Mouse (Mus musculus) lung, embryonic 16.5 days (tissue): ENCODE results near the gene Prrc2b. TPM values are rescaled to one million over a fixed set of nuclear protein-coding genes. Genes with fewer than 3 reads are reported as not detected.

Experiments used
- ATAC-seq: fragments of 200-750 bp; cut with Nextera tagmentation; 2 replicates; pipeline ENCODE4 v1.8.0; 2017; ENCODE audit warnings: low read depth, mild to moderate bottlenecking, moderate library complexity
- H3K27ac ChIP-seq: fragments of 300-500 bp; sonication (generic); 2 replicates; pipeline ENCODE4 v1.5.1; 2014; ENCODE audit warnings: mild to moderate bottlenecking, control low read depth, low read length
- H3K27me3 ChIP-seq: fragments of 300-500 bp; sonication (generic); 2 replicates; pipeline ENCODE4 v1.6.1; 2014; ENCODE audit warnings: low read depth, low read length, mixed read lengths; ENCODE audit not compliant: control insufficient read depth, insufficient read depth
- H3K36me3 ChIP-seq: fragments of 300-500 bp; sonication (generic); 2 replicates; pipeline ENCODE4 v1.6.1; 2014; ENCODE audit warnings: low read length; ENCODE audit not compliant: control insufficient read depth, insufficient read depth
- H3K4me1 ChIP-seq: fragments of 300-500 bp; sonication (generic); replicated peaks from 2 replicates; pipeline ENCODE4 v1.6.1; 2014; ENCODE audit warnings: low read length, mixed read lengths; ENCODE audit not compliant: control insufficient read depth, insufficient read depth
- H3K4me2 ChIP-seq: fragments of 300-500 bp; sonication (generic); 2 replicates; pipeline ENCODE4 v1.6.1; 2014; ENCODE audit warnings: low read depth, low read length, control low read depth
- H3K4me3 ChIP-seq: fragments of 300-500 bp; sonication (generic); 2 replicates; pipeline ENCODE4 v1.5.1; 2014; ENCODE audit warnings: mild to moderate bottlenecking, low read length, control low read depth
- H3K9ac ChIP-seq: fragments of 300-500 bp; sonication (generic); 2 replicates; pipeline ENCODE4 v1.6.1; 2014; ENCODE audit warnings: low read length, control low read depth
- H3K9me3 ChIP-seq: fragments of 300-500 bp; sonication (generic); 2 replicates; pipeline ENCODE4 v1.6.1; 2016; ENCODE audit warnings: low read length; ENCODE audit not compliant: control insufficient read depth
- WGBS: fragments of 180-500 bp; shearing (Covaris S2); extraction: QIAGEN DNeasy Blood & Tissue Kit; methylation state at CpG from one replicate; pipeline ENCODE4 v1.1.7; 2014; 5-methylcytosine and 5-hydroxymethylcytosine counted together
- polyA plus RNA-seq: library from polyadenylated mRNA; unstranded; fragments of >200 nt; fragmentation: Nextera tagmentation; extraction: Ambion mirVana; gene quantifications from 2 replicates; pipeline ENCODE4 v1.2.1, GENCODE M21; 2015

Gene Prrc2b
- polyA plus RNA-seq, 1 experiment from 2014 or later = 26.9 TPM

DNA sequence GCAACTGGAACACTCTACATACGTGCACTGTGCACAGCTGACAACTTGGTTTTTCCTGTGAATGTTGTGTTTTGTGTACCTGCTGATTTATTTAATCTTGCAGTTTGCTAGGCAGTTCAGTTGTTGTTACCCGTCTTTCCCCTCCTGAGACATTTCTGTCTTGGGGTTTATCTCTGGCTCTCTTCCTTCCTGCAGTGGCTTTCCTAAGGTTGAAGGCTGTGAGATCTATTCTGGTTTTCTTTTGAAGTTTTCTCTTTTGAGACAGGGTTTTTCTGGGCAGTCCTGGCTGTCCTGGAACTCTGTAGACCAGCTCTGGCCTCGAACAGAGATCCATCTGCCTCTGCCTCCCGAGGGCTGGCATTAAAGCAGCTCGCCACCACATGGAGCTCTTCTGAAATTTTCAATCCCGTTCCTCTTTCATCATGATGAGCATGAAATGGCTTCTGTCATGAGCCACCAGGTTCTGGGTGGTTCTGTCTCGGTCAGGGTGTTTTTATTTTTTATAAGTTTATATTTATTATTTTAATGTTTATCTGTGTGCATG lies 4.2 kb downstream of the Prrc2b start:
- WGBS = 36% methylated on average over 7 of the region's 7 CpGs
- no peaks in the 10 kb centered on the region for H3K27me3 ChIP-seq
- no peak for ATAC-seq
- H3K4me1 ChIP-seq = peaks cover 72% of the 10 kb centered on the region
- H3K4me3 ChIP-seq = no peak overlapping the region
- H3K27ac ChIP-seq = peak overlapping the region; percentile 99
- peak overlapping the region; percentile 94 for H3K4me2 ChIP-seq
- no peaks in the 10 kb centered on the region for H3K9me3 ChIP-seq
- no peaks in the 10 kb centered on the region for H3K36me3 ChIP-seq
- H3K9ac ChIP-seq = no peak overlapping the region

DNA sequence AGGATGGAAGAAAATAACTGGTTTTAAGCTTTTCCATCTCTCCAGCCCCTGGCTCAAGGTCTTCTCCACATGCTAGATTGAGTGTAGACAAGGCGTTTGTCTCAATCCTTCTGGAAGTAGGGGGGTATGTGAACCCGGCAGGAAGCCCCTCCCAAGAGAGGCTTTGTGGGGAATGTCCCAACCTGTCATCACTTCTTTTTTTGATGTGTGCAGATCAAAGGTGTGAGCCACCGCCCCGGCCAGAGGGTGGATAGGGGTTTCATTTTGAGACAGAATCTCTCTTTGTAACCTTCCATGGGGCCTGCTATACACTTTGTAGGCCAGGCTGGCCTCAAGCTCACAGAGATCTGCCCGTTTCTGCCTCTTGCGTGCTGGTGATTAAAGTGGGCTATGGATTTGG lies 4.7 kb downstream of the Prrc2b start:
- Histone ChIP-seq H3K4me3 (no peak overlapping the region), H3K27ac (no peak overlapping the region), H3K4me1 (peaks cover 70% of the 10 kb centered on the region), H3K27me3 (no peaks in the 10 kb centered on the region), H3K9me3 (no peaks in the 10 kb centered on the region), H3K4me2 (no peak overlapping the region), H3K36me3 (no peaks in the 10 kb centered on the region), H3K9ac (no peak overlapping the region)
- WGBS = 42% methylated on average over 6 of the region's 6 CpGs
- no peak for ATAC-seq

DNA sequence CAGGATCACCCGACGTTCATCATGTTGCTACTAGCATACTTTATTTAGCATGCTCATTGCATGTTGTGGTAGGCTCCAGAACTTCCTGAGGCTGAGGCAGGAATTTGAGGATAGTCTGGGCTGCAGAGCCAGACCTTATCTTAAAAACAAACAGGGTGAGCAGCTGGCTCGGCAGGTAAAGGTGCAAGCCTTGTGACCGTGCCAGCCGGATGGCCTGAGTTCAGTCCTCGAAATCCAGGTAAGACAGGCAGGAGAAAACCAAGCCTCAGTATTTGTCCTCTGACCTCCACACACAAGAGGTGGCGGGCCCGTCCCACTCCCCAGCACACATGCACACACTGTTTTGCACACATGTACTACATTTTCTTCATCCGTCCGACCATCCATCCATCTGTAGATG lies 5.8 kb downstream of the Prrc2b start:
- Histone ChIP-seq H3K9ac (peak overlapping the region; percentile 27), H3K27me3 (no peaks in the 10 kb centered on the region), H3K4me1 (peaks cover 70% of the 10 kb centered on the region), H3K4me3 (no peak overlapping the region), H3K27ac (peak overlapping the region; percentile 56), H3K36me3 (no peaks in the 10 kb centered on the region), H3K9me3 (no peaks in the 10 kb centered on the region), H3K4me2 (no peak overlapping the region; the same call in 1 of the 2 replicates)
- 34% methylated on average over 10 of the region's 10 CpGs for WGBS
- no peak for ATAC-seq

DNA sequence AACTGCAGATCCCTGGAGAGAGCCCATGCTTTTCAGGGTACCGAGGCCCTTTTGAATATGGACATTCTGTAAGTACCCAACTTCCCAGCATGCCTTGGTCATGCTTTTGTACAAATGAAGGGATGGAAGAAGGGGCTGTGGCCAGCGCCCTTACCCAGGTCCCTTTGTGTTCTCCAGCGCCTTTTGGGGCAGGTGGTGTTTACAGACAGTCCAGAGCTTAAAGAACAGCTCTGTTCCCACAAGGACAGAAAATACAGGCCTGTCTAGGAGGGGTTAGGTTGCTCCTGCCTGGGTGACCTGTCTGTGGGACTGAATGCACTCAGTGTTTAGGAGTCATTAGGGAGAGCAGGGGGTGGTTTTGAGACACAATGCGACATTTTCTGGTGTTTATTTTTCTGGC lies 6.4 kb downstream of the Prrc2b start:
- H3K4me2 ChIP-seq = peak overlapping the region; percentile 11; the same call in 1 of the 2 replicates
- no peaks in the 10 kb centered on the region for H3K36me3 ChIP-seq
- peak overlapping the region; percentile 40; the same call in 1 of the 2 replicates for H3K9ac ChIP-seq
- peaks cover 68% of the 10 kb centered on the region for H3K4me1 ChIP-seq
- ATAC-seq = no peak
- H3K27me3 ChIP-seq = no peaks in the 10 kb centered on the region
- H3K9me3 ChIP-seq = no peaks in the 10 kb centered on the region
- 18% methylated on average over 4 of the region's 4 CpGs for WGBS
- peak overlapping the region; percentile 56 for H3K27ac ChIP-seq
- no peak overlapping the region for H3K4me3 ChIP-seq

DNA sequence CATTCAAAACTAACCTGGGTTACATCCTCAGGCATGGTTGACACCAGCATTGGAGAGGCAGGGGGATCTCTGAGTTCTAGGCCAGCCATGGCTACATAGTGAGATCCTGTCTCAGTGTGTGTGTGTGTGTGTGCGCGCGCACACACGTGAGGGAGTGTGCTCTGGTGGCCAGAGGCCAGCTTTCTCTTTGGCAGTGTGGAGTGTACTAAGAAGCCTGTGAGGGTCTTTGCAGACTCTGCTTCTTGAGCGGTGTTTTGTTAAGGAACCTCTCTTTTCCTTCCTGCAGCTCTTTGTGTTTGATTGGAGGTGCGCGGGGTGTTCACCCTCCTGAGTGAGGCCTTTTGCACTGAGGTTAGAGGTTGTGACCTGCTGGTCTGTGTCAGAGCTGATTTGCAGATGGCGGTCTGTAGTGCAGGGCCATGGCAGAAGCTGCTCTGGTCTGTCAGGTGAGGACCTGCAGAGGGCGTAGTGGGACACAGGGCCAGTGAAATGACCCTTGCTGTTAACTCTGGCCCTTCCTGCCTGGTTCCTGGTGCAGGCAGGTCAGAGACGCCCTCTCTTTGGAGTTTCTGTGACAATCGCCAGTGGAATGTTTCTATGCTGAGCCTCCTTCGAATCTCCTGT lies 7.8 kb downstream of the Prrc2b start:
- WGBS = 60% methylated on average over 12 of the region's 12 CpGs
- Histone ChIP-seq H3K36me3 (no peaks in the 10 kb centered on the region), H3K27ac (no peak overlapping the region), H3K4me1 (peaks cover 56% of the 10 kb centered on the region), H3K9ac (peak overlapping the region; percentile 13; the same call in 1 of the 2 replicates), H3K4me3 (no peak overlapping the region), H3K27me3 (no peaks in the 10 kb centered on the region), H3K4me2 (no peak overlapping the region), H3K9me3 (no peaks in the 10 kb centered on the region)
- ATAC-seq = no peak

DNA sequence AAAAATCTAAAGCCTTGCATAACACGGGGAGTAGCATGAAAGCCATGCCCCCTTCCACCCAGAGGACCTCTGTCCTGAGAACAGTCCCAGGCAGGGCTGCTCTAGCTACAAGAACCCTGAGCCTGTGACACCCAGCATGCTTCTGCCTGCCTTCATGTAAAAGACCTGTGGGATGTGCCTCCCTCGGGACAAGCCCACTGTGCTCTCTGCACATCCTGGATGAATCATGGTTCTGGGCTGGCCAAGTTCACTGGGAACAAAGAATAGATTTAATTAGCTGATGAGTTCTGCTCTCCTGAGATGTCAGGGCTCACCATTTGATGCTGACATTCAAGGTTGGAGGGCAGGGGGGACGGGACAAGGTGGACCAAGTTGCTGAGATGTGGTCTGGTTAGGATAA lies 9.6 kb downstream of the Prrc2b start:
- no peaks in the 10 kb centered on the region for H3K9me3 ChIP-seq
- H3K4me2 ChIP-seq = no peak overlapping the region
- WGBS = 79% methylated on average over 3 of the region's 3 CpGs
- H3K4me1 ChIP-seq = peaks cover 55% of the 10 kb centered on the region
- no peaks in the 10 kb centered on the region for H3K27me3 ChIP-seq
- no peak overlapping the region for H3K27ac ChIP-seq
- H3K36me3 ChIP-seq = no peaks in the 10 kb centered on the region
- H3K9ac ChIP-seq = no peak overlapping the region
- no peak overlapping the region for H3K4me3 ChIP-seq
- no peak for ATAC-seq

DNA sequence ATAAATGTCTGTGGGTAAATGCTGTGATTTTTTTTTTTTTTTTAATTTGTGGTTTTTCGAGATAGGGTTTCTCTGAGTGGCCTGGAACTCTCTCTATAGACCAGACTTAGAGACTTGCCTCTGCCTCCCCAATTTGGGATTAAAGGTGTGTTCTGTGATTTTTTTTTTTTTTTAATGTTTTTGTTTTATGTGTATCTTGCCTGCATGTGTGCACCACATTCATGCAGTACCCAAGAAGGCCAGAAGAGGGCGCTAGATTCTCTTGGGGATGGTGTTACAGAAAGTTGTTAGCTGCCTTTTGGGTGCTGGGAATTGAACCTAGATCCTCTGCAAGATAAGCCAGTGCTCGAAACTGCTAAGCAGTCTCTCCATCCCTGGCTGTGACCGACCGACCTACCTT lies 10.1 kb downstream of the Prrc2b start:
- Histone ChIP-seq H3K36me3 (no peaks in the 10 kb centered on the region), H3K27me3 (no peaks in the 10 kb centered on the region), H3K4me3 (no peak overlapping the region), H3K4me2 (no peak overlapping the region), H3K27ac (no peak overlapping the region), H3K9ac (no peak overlapping the region), H3K4me1 (peaks cover 52% of the 10 kb centered on the region), H3K9me3 (no peaks in the 10 kb centered on the region)
- no peak for ATAC-seq
- WGBS = 80% methylated on average over 5 of the region's 5 CpGs

DNA sequence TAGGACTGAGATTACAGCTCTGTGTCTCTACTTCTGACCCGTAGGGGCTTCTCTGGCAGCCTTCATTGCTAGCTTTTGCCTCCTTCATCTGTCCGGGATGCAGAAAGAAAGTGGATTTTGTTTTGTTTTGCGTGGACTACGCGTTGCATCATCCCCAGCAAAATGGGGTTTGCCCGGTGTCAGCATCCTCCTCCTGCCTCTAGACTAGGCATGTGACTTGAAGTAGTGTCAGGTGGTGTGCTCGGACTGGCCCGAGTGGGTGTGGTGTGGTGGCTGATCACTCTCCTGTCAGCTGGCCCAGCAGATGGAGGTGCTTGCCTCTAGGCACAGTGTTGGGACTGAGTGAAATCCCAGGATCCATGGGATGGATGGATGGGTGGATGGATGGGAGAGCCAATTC lies 11.2 kb downstream of the Prrc2b start:
- Histone ChIP-seq H3K27ac (no peak overlapping the region), H3K9me3 (no peaks in the 10 kb centered on the region), H3K9ac (no peak overlapping the region), H3K27me3 (no peaks in the 10 kb centered on the region), H3K4me3 (no peak overlapping the region), H3K4me2 (no peak overlapping the region), H3K36me3 (no peaks in the 10 kb centered on the region), H3K4me1 (peaks cover 52% of the 10 kb centered on the region)
- ATAC-seq = no peak
- 91% methylated on average over 8 of the region's 8 CpGs for WGBS

DNA sequence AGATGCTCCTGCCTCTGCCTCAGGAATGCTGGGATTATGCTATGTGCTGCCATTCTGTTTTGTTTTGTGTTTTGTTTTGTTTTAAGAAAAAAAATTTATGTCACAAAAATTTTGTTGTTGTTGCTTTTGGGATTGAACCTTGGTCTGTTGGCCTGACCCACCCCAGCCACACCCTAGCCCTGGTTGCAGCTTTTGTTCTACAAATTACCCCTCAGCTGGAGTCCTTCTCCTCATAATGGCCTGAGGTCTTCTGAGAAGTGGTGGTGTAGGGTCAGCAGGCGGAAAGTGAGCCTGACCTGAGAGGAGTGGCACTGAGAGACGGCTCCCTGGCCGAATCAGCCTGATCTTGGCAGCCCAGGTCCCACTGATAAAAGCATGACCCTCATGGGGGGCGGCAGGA lies 11.8 kb downstream of the Prrc2b start:
- Histone ChIP-seq H3K27ac (no peak overlapping the region), H3K9me3 (no peaks in the 10 kb centered on the region), H3K9ac (no peak overlapping the region), H3K27me3 (no peaks in the 10 kb centered on the region), H3K4me1 (peaks cover 52% of the 10 kb centered on the region), H3K36me3 (no peaks in the 10 kb centered on the region), H3K4me3 (no peak overlapping the region), H3K4me2 (no peak overlapping the region)
- 71% methylated on average over 4 of the region's 4 CpGs for WGBS
- ATAC-seq = no peak
